Mouse (Mus musculus) brain, embryonic 14.5 days (tissue): ENCODE data around the gene Mipep.

Source experiments
- CTCF ChIP-seq: fragments of 200-500 bp; IDR thresholded peaks from 2 replicates; pipeline ENCODE4 v1.5.1; 2012; ENCODE audit warnings: inconsistent platforms, mild to moderate bottlenecking, moderate library complexity, borderline replicate concordance; ENCODE audit not compliant: insufficient read depth, insufficient read length; ENCODE audit errors: extremely low read depth
- POLR2A ChIP-seq: fragments of 200-500 bp; IDR thresholded peaks from 2 replicates; pipeline ENCODE4 v1.6.1; 2012; ENCODE audit warnings: mild to moderate bottlenecking, inconsistent platforms, borderline replicate concordance; ENCODE audit not compliant: poor library complexity, insufficient read depth, insufficient read length, severe bottlenecking; ENCODE audit errors: extremely low read depth

GRCm38 (mm10) chr14:60937481-60938039, 153.2 kb downstream of the Mipep start:
- no peak for TF ChIP-seq CTCF
- no peak for TF ChIP-seq POLR2A
